Mouse (Mus musculus) B cell, adult 2 months (primary cell): Measurements from ENCODE around the gene Sec24c.
"Not testable (repeated sequence)": the region's sequence is repeated elsewhere in the genome, so short reads cannot be mapped to it uniquely, and the experiment has no call there.

Source experiments
- DNase-seq, 2 experiments: peaks; one replicate each; pipeline ENCODE4 v3.0.0; 2022

The Sec24c gene

GRCm38 (mm10) chr14:20674064-20674833, at the start of gene Sec24c:
Sec24c (plus strand) TSS chr14:20674308.
- DNase-seq = peak; percentile 97

GRCm38 (mm10) chr14:20626447-20626846, 47.7 kb upstream of the Sec24c start:
- no peak for DNase-seq

GRCm38 (mm10) chr14:20626971-20627370, 47.1 kb upstream of the Sec24c start:
- no peak for DNase-seq

DNA sequence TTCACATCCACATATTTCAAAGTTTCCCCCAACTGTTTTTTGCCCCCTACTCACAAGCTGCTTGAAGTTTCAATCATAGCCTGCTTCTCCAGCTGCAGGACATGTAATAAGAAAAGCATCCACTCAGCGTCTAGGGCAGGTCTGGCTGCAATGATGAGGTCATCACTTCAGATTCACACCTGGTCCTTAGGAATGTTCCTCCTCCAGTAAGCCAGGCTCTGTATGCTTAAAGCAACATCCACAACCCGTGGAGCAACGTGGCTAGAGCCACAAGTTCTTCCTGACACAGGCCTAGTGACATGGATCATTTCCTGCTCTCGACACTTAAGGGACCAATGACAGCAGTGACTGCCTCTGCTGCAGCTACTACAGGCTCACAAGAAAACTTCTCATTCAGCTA, 42.9 kb upstream of the Sec24c start:
- DNase-seq = no peak

- no peak for DNase-seq
These were observed 38.6 kb upstream of the Sec24c start for GRCm38 (mm10) chr14:20635546-20635945.

- not testable (repeated sequence) for DNase-seq
These were observed 37.1 kb upstream of the Sec24c start for GRCm38 (mm10) chr14:20636968-20637367.

- DNase-seq = no peak
These were observed 36.1 kb upstream of the Sec24c start for GRCm38 (mm10) chr14:20637818-20638574.

- DNase-seq = no peak
These were observed 35.4 kb upstream of the Sec24c start for GRCm38 (mm10) chr14:20638702-20639101.

GRCm38 (mm10) chr14:20639918-20640619, 34.0 kb upstream of the Sec24c start:
- DNase-seq = peak; percentile 71 to 79

DNA sequence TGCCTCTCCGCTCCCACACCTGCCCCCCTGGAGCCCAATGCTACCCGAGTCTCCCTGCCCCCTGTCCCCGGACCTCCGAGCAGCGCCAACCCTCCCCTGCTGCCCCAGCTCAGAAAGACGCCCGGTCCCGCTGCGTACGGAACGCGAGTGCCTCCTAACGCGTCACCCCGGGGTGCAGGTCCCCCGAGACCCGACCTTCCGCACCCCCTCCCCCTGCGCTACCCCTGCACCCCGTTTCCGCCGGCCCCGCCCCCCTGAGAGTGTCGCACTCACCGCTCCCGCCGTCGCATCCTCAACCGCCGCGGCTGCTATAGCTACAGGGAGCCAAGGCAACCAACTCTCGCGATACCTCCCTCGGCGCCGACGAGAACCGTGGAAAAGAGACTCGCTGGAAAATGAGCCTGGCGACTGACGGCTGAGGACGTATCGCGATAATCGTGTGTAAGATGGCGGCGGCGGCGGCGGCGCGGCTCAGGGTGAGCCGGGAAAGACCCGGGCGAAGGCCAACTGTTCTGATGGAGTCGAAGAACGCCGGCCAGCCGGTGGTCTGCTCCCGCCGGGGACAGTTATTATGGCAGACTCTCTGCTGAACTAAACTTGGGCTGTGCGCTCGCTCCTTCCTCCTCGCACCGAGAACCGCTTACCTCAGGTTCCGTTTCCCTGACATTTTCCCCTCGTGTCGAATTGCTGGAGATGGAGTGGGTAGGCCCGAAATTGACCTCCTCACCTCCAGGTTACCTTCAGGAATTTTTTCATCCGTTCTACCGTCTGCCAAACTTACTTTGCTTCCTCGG, 33.3 kb upstream of the Sec24c start, which contains the start of gene Usp54:
Usp54 (minus strand) TSS at position 420 of the 794 bp plus-strand sequence.
- DNase-seq = peak; percentile 95 to 97

DNA sequence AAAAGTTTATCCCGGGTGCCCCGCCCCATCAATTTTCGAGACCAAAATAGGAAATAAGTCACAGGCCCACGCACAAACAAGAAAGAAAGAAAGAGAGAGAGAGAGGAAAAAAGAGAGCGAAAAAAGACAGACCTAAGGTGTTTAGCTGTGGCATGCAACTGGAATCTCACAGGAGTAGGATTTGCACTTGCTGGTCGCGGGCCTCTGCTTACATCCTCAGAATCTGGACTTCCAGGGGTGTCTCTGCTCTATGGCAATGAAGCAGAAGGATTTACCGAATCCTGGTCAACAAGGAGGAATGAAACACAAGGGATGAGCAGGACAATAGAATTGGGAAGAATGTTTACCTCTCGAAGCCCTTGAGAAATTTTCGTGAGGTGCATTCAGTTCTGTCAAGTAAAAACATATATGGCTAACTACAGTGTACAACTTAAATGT, 32.7 kb upstream of the Sec24c start:
- no peak for DNase-seq

GRCm38 (mm10) chr14:20645547-20645946, 28.6 kb upstream of the Sec24c start:
- DNase-seq = no peak

- no peak for DNase-seq
These were observed 27.7 kb upstream of the Sec24c start for GRCm38 (mm10) chr14:20646381-20646780.

DNA sequence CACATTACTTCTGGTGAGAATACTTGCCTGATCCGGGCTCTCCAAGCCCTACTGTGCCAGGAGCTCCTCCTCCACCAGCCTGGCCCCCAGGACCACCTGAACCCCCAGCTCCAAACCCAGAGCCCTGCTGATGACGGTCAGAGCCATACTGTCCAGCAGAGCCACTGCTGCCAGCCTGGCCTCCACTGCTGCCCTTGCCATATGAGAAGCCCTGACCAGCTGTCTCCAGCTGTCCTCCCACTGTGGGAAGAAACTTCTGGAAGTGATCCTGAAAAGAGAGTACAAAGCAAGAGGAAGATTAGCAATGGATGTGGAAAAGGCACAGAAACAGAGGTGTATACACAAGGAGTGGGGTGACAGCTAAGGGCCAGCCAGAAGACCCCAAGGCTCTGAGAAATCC, 23.1 kb upstream of the Sec24c start:
- no peak for DNase-seq

- no peak for DNase-seq
These were observed 22.3 kb upstream of the Sec24c start for GRCm38 (mm10) chr14:20651722-20652256.

GRCm38 (mm10) chr14:20654690-20655421, 19.3 kb upstream of the Sec24c start:
- no peak for DNase-seq

- DNase-seq = no peak
These were observed 18.4 kb upstream of the Sec24c start for GRCm38 (mm10) chr14:20655731-20656130.

DNA sequence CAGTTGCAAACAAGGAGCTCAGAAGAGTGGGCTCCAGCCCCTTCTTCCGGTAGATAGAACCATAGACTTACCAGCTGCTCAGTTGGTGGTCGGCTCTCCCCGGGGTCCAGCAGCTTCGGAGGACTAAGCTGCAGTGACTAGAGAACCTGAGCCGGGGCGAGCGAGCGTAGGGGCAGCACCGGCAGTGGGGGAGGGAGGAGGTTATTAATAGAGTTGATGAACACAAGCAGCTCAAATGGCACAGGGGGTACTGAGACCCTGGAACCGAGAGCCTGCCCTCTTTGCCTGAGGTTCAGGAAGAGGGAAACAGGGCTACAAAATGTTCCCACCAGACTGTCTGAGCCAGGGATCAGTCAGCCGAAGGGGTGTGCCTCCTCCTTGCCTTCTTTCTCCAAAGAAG, 17.7 kb upstream of the Sec24c start, which contains the start of gene Myoz1:
Myoz1 (minus strand) TSS at position 180 of the 400 bp plus-strand sequence.
- no peak for DNase-seq

DNA sequence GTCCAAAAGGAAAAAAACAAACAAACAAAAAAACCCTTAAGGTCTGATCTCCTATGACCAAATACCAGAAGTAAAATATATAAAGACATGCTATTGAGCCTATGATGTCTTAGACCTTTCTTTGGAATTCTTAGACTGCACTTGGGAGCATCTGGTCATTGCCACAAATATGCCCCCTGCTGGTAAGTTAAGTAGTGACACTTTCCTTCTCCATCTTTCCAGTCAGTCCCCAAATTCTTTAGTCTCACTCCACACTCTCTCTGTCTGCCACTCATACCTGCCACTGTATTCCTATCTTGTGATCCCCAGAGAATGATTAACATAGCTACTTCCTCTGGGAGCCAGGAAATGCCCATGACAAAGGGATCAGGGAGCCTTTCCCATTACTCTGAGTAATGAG, 15.8 kb upstream of the Sec24c start:
- peak; percentile 40 to 48 for DNase-seq

DNA sequence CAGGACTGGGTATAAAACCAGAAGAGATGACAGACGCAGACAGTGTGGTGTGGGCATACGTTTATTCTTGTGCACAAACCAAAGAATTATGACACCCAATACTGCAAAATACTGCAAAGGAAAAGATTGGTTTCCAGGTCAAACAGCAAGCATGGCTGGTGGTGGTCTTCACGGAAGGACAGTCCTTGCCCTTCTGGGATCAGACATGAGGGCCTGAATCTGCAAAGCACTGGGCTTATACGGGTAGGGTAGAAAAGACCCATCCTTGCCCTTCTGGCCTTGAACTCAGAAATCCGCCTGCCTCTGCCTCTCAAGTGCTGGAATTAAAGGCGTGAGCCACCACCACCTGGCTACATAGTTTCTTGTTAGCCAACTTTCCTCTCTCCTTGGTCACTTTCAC, 15.2 kb upstream of the Sec24c start:
- DNase-seq = no peak

GRCm38 (mm10) chr14:20659687-20660086, 14.4 kb upstream of the Sec24c start:
- DNase-seq = no peak
